ENCODE assay signal across 14 mouse cellular contexts in genomic region chr6:27617472-27617871, GRCm38 (mm10).
DNase-seq lines count a peak whose midpoint lies in the region; ATAC-seq and TF ChIP-seq lines count a peak whose summit lies in the region.
"Had no signal": no experiment of that assay in that cellular context is flagged by ENCODE, and none has a peak within 500 bp of the region (broad histone marks: within the 10 kb centered on the region; RNA-seq: fewer than 3 reads in every experiment).

No protein-coding gene starts in this region.

- H3K27me3 ChIP-seq in forebrain, embryonic 11.5 days (ENCODE audit: control insufficient read depth, insufficient read depth, low read length) = no peaks in the 10 kb centered on the region
- H3K27me3 ChIP-seq in forebrain, embryonic 16.5 days (replicated peaks; ENCODE audit: control insufficient read depth, insufficient read depth, low read length) = no peaks in the 10 kb centered on the region
- no peaks in the 10 kb centered on the region for H3K27me3 ChIP-seq in ES-Bruce4 (ENCODE audit: control insufficient read depth, insufficient read depth, low read length, poor library complexity, severe bottlenecking)
- no peaks in the 10 kb centered on the region for H3K27me3 ChIP-seq in midbrain, embryonic 12.5 days
- H3K27me3 ChIP-seq: heart, embryonic 15.5 days; hindbrain, embryonic 15.5 days had no signal

- 61% methylated on average over 4 of the region's 4 CpGs for WGBS in forebrain, embryonic 11.5 days
- 46% methylated on average over 4 of the region's 4 CpGs for WGBS in forebrain, embryonic 16.5 days
- 61% methylated on average over 4 of the region's 4 CpGs for WGBS in midbrain, embryonic 12.5 days

- no peak overlapping the region for H3K9ac ChIP-seq in forebrain, embryonic 11.5 days (ENCODE audit: low read length)
- H3K9ac ChIP-seq in forebrain, embryonic 16.5 days (replicated peaks; ENCODE audit: low read depth, low read length) = no peak overlapping the region
- H3K9ac ChIP-seq in ES-Bruce4 (ENCODE audit: low read depth, poor library complexity, severe bottlenecking) = no peak overlapping the region
- H3K9ac ChIP-seq in midbrain, embryonic 12.5 days (replicated peaks) = no peak overlapping the region
- H3K9ac ChIP-seq: heart, embryonic 15.5 days; hindbrain, embryonic 15.5 days had no signal

- H3K4me1 ChIP-seq in forebrain, embryonic 11.5 days (replicated peaks; ENCODE audit: control insufficient read depth, insufficient read depth, low read length) = no peaks in the 10 kb centered on the region
- no peaks in the 10 kb centered on the region for H3K4me1 ChIP-seq in forebrain, embryonic 16.5 days (replicated peaks; ENCODE audit: control insufficient read depth, insufficient read depth, low read length)
- H3K4me1 ChIP-seq in ES-Bruce4 (ENCODE audit: control insufficient read depth, insufficient read depth, low read length) = no peaks in the 10 kb centered on the region
- H3K4me1 ChIP-seq in midbrain, embryonic 12.5 days = no peaks in the 10 kb centered on the region
- H3K4me1 ChIP-seq: heart, embryonic 15.5 days; hindbrain, embryonic 15.5 days had no signal

- TF ChIP-seq POLR2A in ES-Bruce4 (IDR thresholded peaks at IDR 0.05; ENCODE audit: insufficient read depth, low read length) = no peak

- H3K36me3 ChIP-seq in forebrain, embryonic 11.5 days (ENCODE audit: control insufficient read depth, insufficient read depth, low read length) = no peaks in the 10 kb centered on the region
- H3K36me3 ChIP-seq in forebrain, embryonic 16.5 days (ENCODE audit: control insufficient read depth, insufficient read depth) = no peaks in the 10 kb centered on the region
- H3K36me3 ChIP-seq in ES-Bruce4 (ENCODE audit: control insufficient read depth, insufficient read depth, low read length, poor library complexity, severe bottlenecking) = no peaks in the 10 kb centered on the region
- no peaks in the 10 kb centered on the region for H3K36me3 ChIP-seq in midbrain, embryonic 12.5 days
- H3K36me3 ChIP-seq: heart, embryonic 15.5 days; hindbrain, embryonic 15.5 days had no signal

- no peak overlapping the region for H3K4me2 ChIP-seq in forebrain, embryonic 11.5 days (ENCODE audit: low read depth, low read length, severe bottlenecking)
- no peak overlapping the region for H3K4me2 ChIP-seq in forebrain, embryonic 16.5 days (ENCODE audit: low read length)
- no peak overlapping the region for H3K4me2 ChIP-seq in midbrain, embryonic 12.5 days (replicated peaks)
- H3K4me2 ChIP-seq: heart, embryonic 15.5 days; hindbrain, embryonic 15.5 days had no signal

- no peak for TF ChIP-seq CTCF in ES-Bruce4 (IDR thresholded peaks at IDR 0.05; ENCODE audit: low read depth, low read length)

- H3K27ac ChIP-seq in forebrain, embryonic 11.5 days (ENCODE audit: low read depth, low read length) = no peak overlapping the region
- no peak overlapping the region for H3K27ac ChIP-seq in forebrain, embryonic 16.5 days (ENCODE audit: low read length)
- no peak overlapping the region for H3K27ac ChIP-seq in ES-Bruce4 (ENCODE audit: insufficient read depth, low read length)
- no peak overlapping the region for H3K27ac ChIP-seq in midbrain, embryonic 12.5 days (replicated peaks)
- H3K27ac ChIP-seq: heart, embryonic 15.5 days; hindbrain, embryonic 15.5 days had no signal

- DNase-seq in forebrain, embryonic 11.5 days (ENCODE audit: low spot score) = no peak
- DNase-seq in ZHBTc4 (ENCODE audit: low read depth, low spot score) = peak; percentile 43
- DNase-seq in spleen, postnatal 14 days (ENCODE audit: low spot score in 2 of 2) = no peak
- DNase-seq in lung, postnatal 36 days = no peak
- DNase-seq: kidney, adult 2 months; kidney, postnatal 36 days; lung, adult 2 months; thymus, postnatal 4 days had no signal

- no peaks in the 10 kb centered on the region for H3K9me3 ChIP-seq in forebrain, embryonic 11.5 days (ENCODE audit: control insufficient read depth, low read length)
- H3K9me3 ChIP-seq in forebrain, embryonic 16.5 days (ENCODE audit: control insufficient read depth, low read length) = no peaks in the 10 kb centered on the region
- no peaks in the 10 kb centered on the region for H3K9me3 ChIP-seq in ES-Bruce4 (replicated peaks; ENCODE audit: control insufficient read depth, insufficient read depth, low read length, poor library complexity, severe bottlenecking)
- H3K9me3 ChIP-seq in midbrain, embryonic 12.5 days = no peaks in the 10 kb centered on the region
- H3K9me3 ChIP-seq: heart, embryonic 15.5 days; hindbrain, embryonic 15.5 days had no signal

- peak; percentile 80 for TF ChIP-seq EP300 in ES-Bruce4 (IDR thresholded peaks at IDR 0.05; ENCODE audit: insufficient read depth, low read depth, low read length)

- H3K4me3 ChIP-seq in forebrain, embryonic 11.5 days (ENCODE audit: low read depth, low read length) = no peak overlapping the region
- H3K4me3 ChIP-seq in forebrain, embryonic 16.5 days (replicated peaks; ENCODE audit: low read length) = no peak overlapping the region
- no peak overlapping the region for H3K4me3 ChIP-seq in ES-Bruce4 (ENCODE audit: low read depth, low read length)
- H3K4me3 ChIP-seq in midbrain, embryonic 12.5 days = no peak overlapping the region
- H3K4me3 ChIP-seq: erythroblast, embryonic 14.5 days; heart, embryonic 15.5 days; hindbrain, embryonic 15.5 days had no signal

- ATAC-seq in forebrain, embryonic 11.5 days (replicated peaks; ENCODE audit: low FRiP score) = peak; percentile 67; the same call in 1 of the 2 replicates
- ATAC-seq in forebrain, embryonic 16.5 days = no peak
- peak; percentile 73 for ATAC-seq in midbrain, embryonic 12.5 days (ENCODE audit: low FRiP score, low read depth)
